Mouse (Mus musculus): ENCODE data around the gene Bfar.
A peak's percentile ranks its signal among the peaks of the same experiment; 100 is the strongest.
"Not testable (repeated sequence)": the region's sequence is repeated elsewhere in the genome, so short reads cannot be mapped to it uniquely, and the experiment has no call there.

Bfar gene

GRCm38 (mm10) chr16:13722937-13723336 lies 51.3 kb downstream of the Bfar start:
- no peak for ATAC-seq (ENCODE audit: low TSS enrichment)

- no peak for ATAC-seq (ENCODE audit: low TSS enrichment)
Observed at GRCm38 (mm10) chr16:13727811-13728335, 56.2 kb downstream of the Bfar start.

DNA sequence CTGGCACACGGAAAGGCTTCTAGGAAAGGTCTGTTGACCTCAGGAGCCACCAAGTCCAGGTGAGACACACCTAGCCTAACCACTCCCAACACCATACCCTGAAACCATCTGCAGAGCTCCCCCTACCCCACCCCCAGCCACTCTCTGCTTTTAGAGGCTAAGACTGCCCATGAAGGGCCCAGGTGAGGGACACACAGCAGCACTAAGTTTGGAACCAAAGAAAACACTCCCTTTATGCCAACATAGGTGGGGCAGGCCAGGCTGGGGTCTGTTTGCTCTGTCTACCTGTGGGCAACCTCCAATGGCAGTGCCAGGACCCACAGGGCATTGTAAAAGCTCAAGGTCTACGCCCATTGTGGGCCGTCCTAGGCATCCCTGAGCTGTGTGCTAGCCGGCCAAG lies 57.8 kb downstream of the Bfar start:
- ATAC-seq (ENCODE audit: low TSS enrichment): no peak

- no peak for ATAC-seq (ENCODE audit: low TSS enrichment)
Observed at GRCm38 (mm10) chr16:13730285-13731255, 58.9 kb downstream of the Bfar start, which contains the start of gene Pla2g10. Pla2g10 (minus strand) TSS chr16:13730983.

- no peak for ATAC-seq (ENCODE audit: low TSS enrichment)
Observed at GRCm38 (mm10) chr16:13732786-13733185, 61.1 kb downstream of the Bfar start.

GRCm38 (mm10) chr16:13733518-13734137 lies 62.0 kb downstream of the Bfar start:
- peak; percentile 92 for ATAC-seq (ENCODE audit: low TSS enrichment)

DNA sequence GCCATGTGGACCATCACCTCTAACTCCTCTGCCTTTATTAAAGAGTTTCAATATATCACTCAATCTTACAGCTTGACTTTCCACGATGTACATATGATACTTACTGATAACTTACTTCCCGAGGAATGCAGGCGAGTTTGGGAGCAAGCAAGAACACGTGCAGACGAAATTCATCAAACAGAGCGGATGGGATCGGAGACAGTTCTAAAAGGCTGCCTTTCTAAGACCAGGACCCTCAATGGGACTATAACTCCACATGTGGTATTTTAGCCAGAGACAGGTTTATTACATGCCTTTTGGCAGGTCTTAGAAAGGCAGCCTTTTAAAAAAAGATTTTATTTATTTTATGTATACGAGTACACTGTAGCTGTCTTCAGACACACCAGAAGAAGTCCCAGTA lies 64.3 kb downstream of the Bfar start:
- no peak for ATAC-seq (ENCODE audit: low TSS enrichment)

DNA sequence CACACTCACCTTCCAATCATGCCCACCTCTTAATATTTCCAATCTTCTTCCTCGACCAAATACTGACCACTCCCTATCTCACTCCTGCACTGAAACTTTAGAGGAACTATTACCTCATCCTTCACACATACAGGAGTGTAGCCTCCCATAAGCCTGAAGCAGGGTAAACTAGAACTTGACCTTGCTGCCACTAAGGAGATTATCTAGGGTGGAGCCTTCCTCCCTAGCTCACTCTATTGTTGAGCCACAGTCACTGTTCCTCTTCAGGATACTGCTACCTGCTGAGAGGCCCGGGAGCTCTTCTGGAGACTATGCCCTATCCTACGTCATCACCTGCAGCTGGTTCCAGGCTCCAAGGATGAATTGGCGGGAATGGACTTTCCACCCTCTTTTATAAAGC lies 67.4 kb downstream of the Bfar start:
- not testable (repeated sequence) for ATAC-seq (ENCODE audit: low TSS enrichment)

- ATAC-seq (ENCODE audit: low TSS enrichment): no peak
Observed at GRCm38 (mm10) chr16:13740844-13741243, 69.2 kb downstream of the Bfar start.

GRCm38 (mm10) chr16:13747708-13748107 lies 76.0 kb downstream of the Bfar start:
- no peak for ATAC-seq (ENCODE audit: low TSS enrichment)

- no peak for ATAC-seq (ENCODE audit: low TSS enrichment)
Observed at GRCm38 (mm10) chr16:13748124-13748523, 76.5 kb downstream of the Bfar start.

DNA sequence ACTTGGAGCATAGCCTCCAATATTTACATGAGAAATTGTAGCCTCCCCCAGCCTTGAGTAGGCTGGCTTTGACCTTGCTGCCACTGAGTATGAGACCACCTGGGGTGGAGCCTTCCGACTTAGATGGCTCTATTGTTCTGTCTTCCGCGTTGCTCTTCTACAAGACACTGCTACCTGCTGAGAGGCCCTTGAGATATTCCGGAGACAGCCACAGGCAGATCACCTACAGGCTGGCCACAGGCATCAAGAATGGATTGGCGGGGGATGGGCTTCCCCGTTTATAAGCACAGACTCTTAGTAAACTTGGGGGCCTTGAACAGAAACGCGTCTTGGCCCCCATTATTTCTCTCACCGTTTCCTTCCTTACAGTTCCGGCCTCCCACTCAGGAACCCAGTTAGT lies 77.2 kb downstream of the Bfar start:
- not testable (repeated sequence) for ATAC-seq (ENCODE audit: low TSS enrichment)

GRCm38 (mm10) chr16:13749306-13749705 lies 77.6 kb downstream of the Bfar start:
- no peak for ATAC-seq (ENCODE audit: low TSS enrichment)

DNA sequence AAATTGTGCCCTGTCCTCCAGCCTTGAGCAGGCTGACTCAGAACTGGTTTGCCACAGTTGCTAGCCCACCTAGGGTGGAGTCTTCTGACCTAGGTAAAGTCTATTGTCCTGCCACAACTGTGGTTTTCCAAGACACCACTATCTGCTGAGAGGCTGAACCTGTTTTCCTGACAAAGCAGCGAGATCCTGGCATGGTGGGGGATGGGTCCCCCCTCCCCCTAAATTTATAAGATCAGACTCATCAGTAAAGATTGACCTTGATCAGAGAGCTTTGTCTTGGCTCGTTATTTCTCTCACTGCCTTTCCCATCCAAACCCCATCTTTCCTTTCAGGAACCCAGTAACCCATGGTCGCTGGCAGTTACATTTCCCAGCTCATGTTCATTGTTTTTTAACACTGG lies 78.3 kb downstream of the Bfar start:
- ATAC-seq (ENCODE audit: low TSS enrichment): no peak

DNA sequence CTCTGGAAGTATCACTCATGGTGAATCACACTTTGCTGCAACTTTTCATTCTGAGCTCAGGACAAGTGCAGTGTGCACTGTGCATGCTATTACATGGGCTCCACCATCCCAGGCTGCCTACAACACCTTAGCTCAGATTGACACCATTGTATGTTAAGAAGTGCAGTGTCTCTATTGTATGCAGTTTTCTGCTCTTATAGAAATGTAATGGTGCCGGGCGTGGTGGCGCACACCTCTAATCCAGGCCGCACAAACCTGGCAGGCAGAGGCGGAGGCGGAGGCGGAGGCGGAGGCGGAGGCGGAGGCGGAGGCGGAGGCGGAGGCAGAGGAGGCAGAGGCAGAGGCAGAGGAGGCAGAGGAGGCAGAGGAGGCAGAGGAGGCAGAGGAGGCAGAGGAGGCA lies 79.0 kb downstream of the Bfar start:
- ATAC-seq (ENCODE audit: low TSS enrichment): no peak

Data from frontal cortex, adult (tissue).